In the genomic region with DNA sequence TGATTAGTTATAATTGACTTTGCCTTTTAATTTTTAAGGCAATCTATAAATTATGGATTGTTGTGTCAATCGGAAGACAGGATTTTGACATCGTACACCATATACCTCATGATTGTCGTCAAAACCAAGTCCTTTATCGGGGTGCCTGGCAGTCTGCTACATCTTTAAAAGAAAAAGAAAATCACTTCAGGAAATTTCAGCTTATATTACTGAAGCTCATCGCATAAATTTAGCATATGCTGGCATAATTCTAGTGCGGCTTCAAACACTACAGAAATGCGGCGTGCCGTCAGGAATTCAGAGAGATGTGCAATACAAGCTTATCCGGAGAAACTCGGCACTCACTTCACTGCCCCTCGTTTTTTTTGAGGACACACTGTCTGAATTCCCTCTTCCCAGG, we compare ENCODE assay signal across 15 mouse cellular contexts.
DNase-seq lines count a peak whose midpoint lies in the region; ATAC-seq lines count a peak whose summit lies in the region.
"Had no signal": no experiment of that assay in that cellular context is flagged by ENCODE, and none has a peak within 500 bp of the region (broad histone marks: within the 10 kb centered on the region; RNA-seq: fewer than 3 reads in every experiment).

No protein-coding gene starts in this region.

- no peak for ATAC-seq in forebrain, embryonic 15.5 days (replicated peaks)
- ATAC-seq in forebrain, embryonic 11.5 days (replicated peaks; ENCODE audit: low FRiP score) = no peak
- no peak for ATAC-seq in heart, embryonic 14.5 days (ENCODE audit: insufficient number of reproducible peaks, insufficient read depth, low FRiP score, low read depth)
- ATAC-seq: Patski had no signal

- H3K27ac ChIP-seq in forebrain, embryonic 15.5 days (replicated peaks) = peak overlapping the region; percentile 51
- H3K27ac ChIP-seq in forebrain, embryonic 11.5 days (ENCODE audit: low read depth, low read length) = no peak overlapping the region
- H3K27ac ChIP-seq in heart, embryonic 14.5 days (replicated peaks in 1 of 2; ENCODE audit: control insufficient read depth in 1 of 2, insufficient read depth in 1 of 2, low read depth in 2 of 2, low read length in 2 of 2) = no peak overlapping the region
- H3K27ac ChIP-seq: hindbrain, embryonic 14.5 days; limb, embryonic 15.5 days; midbrain, embryonic 10.5 days had no signal

- intact Hi-C loops in heart, postnatal 14 days (cut with DNase I) = no loop called here
- intact Hi-C loops in left cerebral cortex, postnatal 25 days (cut with DNase I) = loop anchor here (2.0 to 5.0 kb wide), 3 partner anchors 21 to 199 kb away; no protein-coding TSS in a partner anchor

- H3K4me1 ChIP-seq in forebrain, embryonic 15.5 days = peaks cover 18% of the 10 kb centered on the region
- H3K4me1 ChIP-seq in forebrain, embryonic 11.5 days (replicated peaks; ENCODE audit: control insufficient read depth, insufficient read depth, low read length) = peaks cover 6% of the 10 kb centered on the region
- H3K4me1 ChIP-seq in heart, embryonic 14.5 days (ENCODE audit: control insufficient read depth in 2 of 2, insufficient read depth in 2 of 2, low read length in 2 of 2) = peaks cover 3 to 6% of the 10 kb centered on the region in 2 experiments; a peak in 1 of 4 replicates
- H3K4me1 ChIP-seq: limb, embryonic 15.5 days had no signal

- 73% methylated on average over 12 of the region's 12 CpGs for WGBS in forebrain, embryonic 15.5 days
- 85% methylated on average over 12 of the region's 12 CpGs for WGBS in forebrain, embryonic 11.5 days
- WGBS in heart, embryonic 14.5 days = 56% methylated on average over 12 of the region's 12 CpGs

- peak overlapping the region; percentile 7; the same call in 1 of the 2 replicates for H3K4me2 ChIP-seq in forebrain, embryonic 15.5 days (replicated peaks)
- H3K4me2 ChIP-seq in forebrain, embryonic 11.5 days (ENCODE audit: low read depth, low read length, severe bottlenecking) = no peak overlapping the region
- peak overlapping the region; percentile 68 for H3K4me2 ChIP-seq in heart, embryonic 14.5 days (ENCODE audit: low read length)
- H3K4me2 ChIP-seq: hindbrain, embryonic 14.5 days; limb, embryonic 15.5 days had no signal

- no peaks in the 10 kb centered on the region for H3K9me3 ChIP-seq in forebrain, embryonic 15.5 days
- no peaks in the 10 kb centered on the region for H3K9me3 ChIP-seq in forebrain, embryonic 11.5 days (ENCODE audit: control insufficient read depth, low read length)
- H3K9me3 ChIP-seq in heart, embryonic 14.5 days (ENCODE audit: control insufficient read depth, low read length) = no peaks in the 10 kb centered on the region
- H3K9me3 ChIP-seq: limb, embryonic 15.5 days had no signal

- no peaks in the 10 kb centered on the region for H3K27me3 ChIP-seq in forebrain, embryonic 15.5 days
- H3K27me3 ChIP-seq in forebrain, embryonic 11.5 days (ENCODE audit: control insufficient read depth, insufficient read depth, low read length) = no peaks in the 10 kb centered on the region
- no peaks in the 10 kb centered on the region for H3K27me3 ChIP-seq in heart, embryonic 14.5 days (ENCODE audit: control insufficient read depth, insufficient read depth, low read length)
- H3K27me3 ChIP-seq: limb, embryonic 15.5 days; Patski had no signal

- H3K9ac ChIP-seq in forebrain, embryonic 15.5 days (replicated peaks) = no peak overlapping the region
- no peak overlapping the region for H3K9ac ChIP-seq in forebrain, embryonic 11.5 days (ENCODE audit: low read length)
- H3K9ac ChIP-seq in heart, embryonic 14.5 days (ENCODE audit: low read length) = peak overlapping the region; percentile 58
- H3K9ac ChIP-seq: hindbrain, embryonic 14.5 days; limb, embryonic 15.5 days had no signal

- no peak overlapping the region for H3K4me3 ChIP-seq in forebrain, embryonic 15.5 days
- no peak overlapping the region for H3K4me3 ChIP-seq in forebrain, embryonic 11.5 days (ENCODE audit: low read depth, low read length)
- peak overlapping the region; percentile 32 to 44; a peak in 3 of 4 replicates for H3K4me3 ChIP-seq in heart, embryonic 14.5 days (ENCODE audit: control insufficient read depth in 1 of 2, insufficient read depth in 1 of 2, low read depth in 1 of 2, low read length in 2 of 2)
- H3K4me3 ChIP-seq: limb, embryonic 15.5 days; midbrain, embryonic 10.5 days had no signal

- no peaks in the 10 kb centered on the region for H3K36me3 ChIP-seq in forebrain, embryonic 15.5 days
- no peaks in the 10 kb centered on the region for H3K36me3 ChIP-seq in forebrain, embryonic 11.5 days (ENCODE audit: control insufficient read depth, insufficient read depth, low read length)
- no peaks in the 10 kb centered on the region for H3K36me3 ChIP-seq in heart, embryonic 14.5 days (ENCODE audit: control insufficient read depth, insufficient read depth, low read length)
- H3K36me3 ChIP-seq: limb, embryonic 15.5 days had no signal

- DNase-seq in forebrain, embryonic 11.5 days (ENCODE audit: low spot score) = no peak
- no peak for DNase-seq in heart, postnatal 14 days
- DNase-seq in left cerebral cortex, postnatal 25 days (ENCODE audit: low spot score in 2 of 2) = peak; percentile 31 to 62
- no peak for DNase-seq in left cerebral cortex, adult 18-20 months (ENCODE audit: low spot score in 2 of 2)
- DNase-seq in brain, adult 2 months (ENCODE audit: low read depth, low spot score) = peak; percentile 36
- DNase-seq in spleen, postnatal 14 days (ENCODE audit: low spot score in 2 of 2) = no peak
- DNase-seq: cerebellum, adult 11-12 months; kidney, adult 9 months; lung, adult 18-20 months had no signal

Comparison
In these comparisons a context has a peak if more than half of its experiments do, and no peak if none do; other contexts are left out.
1. DNase-seq: peak in left cerebral cortex, postnatal 25 days (2 of 2) and brain, adult 2 months (single experiment); none in forebrain, embryonic 11.5 days (single experiment), heart, postnatal 14 days (0 of 2), left cerebral cortex, adult 18-20 months (0 of 2) and spleen, postnatal 14 days (0 of 2).
2. H3K4me3 ChIP-seq: peak in heart, embryonic 14.5 days (2 of 2); none in forebrain, embryonic 15.5 days (single experiment) and forebrain, embryonic 11.5 days (single experiment).